Mouse (Mus musculus) gastrocnemius, postnatal 36 days (tissue): ENCODE data around the gene Map2k4. TPM values are rescaled to one million over a fixed set of nuclear protein-coding genes. Genes with fewer than 3 reads are reported as not detected.
A peak's percentile ranks its signal among the peaks of the same experiment; 100 is the strongest.

Experiments used
- DNase-seq, 2 experiments: peaks; one replicate each; pipeline ENCODE4 v3.0.0; 2022
- intact Hi-C: fragments of 180-260 bp; cut with DNase I; formaldehyde crosslinking; loops from one replicate; pipeline ENCODE4 v1.15.1; 2025
- long read RNA-seq, 2 experiments: library from polyadenylated mRNA; stranded (forward); transcript quantifications; one replicate each; pipeline ENCODE4 v2.0.0; 2021
- total RNA-seq, 2 experiments: library from RNA; stranded (reverse); gene quantifications; 2 replicates each; pipeline ENCODE4 v1.2.3; 2021

Map2k4 gene
- 10 to 100 TPM; 66.3 to 66.9 TPM for total RNA-seq
- long read RNA-seq, experiment 1, transcript Map2k4-201 (11 exons, 3,695 nt) = major isoform, 11 of 16 reads
- long read RNA-seq, experiment 1, partial matches to known transcripts = 2 of 16 reads
- long read RNA-seq, experiment 1, other reads (novel, unspliced or antisense) = 3 of 16 reads
- long read RNA-seq, experiment 2, transcript Map2k4-201 (11 exons, 3,695 nt) = major isoform, 9 of 27 reads
- long read RNA-seq, experiment 2, partial matches to known transcripts = 1 of 27 reads
- long read RNA-seq, experiment 2, other reads (novel, unspliced or antisense) = 17 of 27 reads

- peak; percentile 89 to 91 for DNase-seq
- intact Hi-C loops = loop anchor here (10.0 kb wide), 1 partner anchor 53 kb away; no protein-coding TSS in a partner anchor
Measured at GRCm38 (mm10) chr11:65788154-65788553, at the start of gene Map2k4. TSS of gene Map2k4 (minus strand) at chr11:65788297.

GRCm38 (mm10) chr11:65824556-65824955 lies 36.5 kb upstream of the Map2k4 start:
- no peak for DNase-seq
- intact Hi-C loops = no loop called here

GRCm38 (mm10) chr11:65820877-65821276 lies 32.8 kb upstream of the Map2k4 start:
- DNase-seq = peak in 1 of 2 experiments; percentile 44
- intact Hi-C loops = no loop called here

- no peak for DNase-seq
- intact Hi-C loops = no loop called here
Measured at GRCm38 (mm10) chr11:65820280-65820679, 32.2 kb upstream of the Map2k4 start.

GRCm38 (mm10) chr11:65818193-65818592 lies 30.1 kb upstream of the Map2k4 start:
- DNase-seq = no peak
- intact Hi-C loops = no loop called here

- intact Hi-C loops = no loop called here
- DNase-seq = no peak
Measured at GRCm38 (mm10) chr11:65816237-65816636, 28.1 kb upstream of the Map2k4 start.

- DNase-seq = no peak
- intact Hi-C loops = no loop called here
Measured at GRCm38 (mm10) chr11:65814381-65814780, 26.3 kb upstream of the Map2k4 start.

- intact Hi-C loops = no loop called here
- no peak for DNase-seq
Measured at GRCm38 (mm10) chr11:65812088-65812487, 24.0 kb upstream of the Map2k4 start.

GRCm38 (mm10) chr11:65807601-65808000 lies 19.5 kb upstream of the Map2k4 start:
- intact Hi-C loops = no loop called here
- no peak for DNase-seq

- peak; percentile 76 to 84 for DNase-seq
- intact Hi-C loops = no loop called here
Measured at GRCm38 (mm10) chr11:65806909-65807504, 18.9 kb upstream of the Map2k4 start, which contains the start of gene Zkscan6. TSS of gene Zkscan6 (plus strand) at chr11:65807175.

GRCm38 (mm10) chr11:65806321-65806904 lies 18.3 kb upstream of the Map2k4 start:
- intact Hi-C loops = no loop called here

GRCm38 (mm10) chr11:65801899-65802298 lies 13.8 kb upstream of the Map2k4 start:
- DNase-seq = no peak
- intact Hi-C loops = no loop called here

More at GRCm38 (mm10) chr11:65806321-65806904, 18.3 kb upstream of the Map2k4 start:
- DNase-seq = no peak

- intact Hi-C loops = no loop called here
- DNase-seq = no peak
Measured at GRCm38 (mm10) chr11:65795896-65796295, 7.8 kb upstream of the Map2k4 start.

GRCm38 (mm10) chr11:65794428-65795219 lies 6.5 kb upstream of the Map2k4 start:
- no peak for DNase-seq
- intact Hi-C loops = no loop called here

GRCm38 (mm10) chr11:65787421-65788151 lies 511 bp downstream of the Map2k4 start:
- intact Hi-C loops = loop anchor here (10.0 kb wide), 1 partner anchor 53 kb away; no protein-coding TSS in a partner anchor
- DNase-seq = no peak

GRCm38 (mm10) chr11:65786160-65786559 lies 1.9 kb downstream of the Map2k4 start:
- DNase-seq = no peak
- intact Hi-C loops = loop anchor here (10.0 kb wide), 1 partner anchor 51 kb away; no protein-coding TSS in a partner anchor

- DNase-seq = no peak
- intact Hi-C loops = loop anchor here (10.0 kb wide), 1 partner anchor 47 kb away; no protein-coding TSS in a partner anchor
Measured at GRCm38 (mm10) chr11:65781596-65781995, 6.5 kb downstream of the Map2k4 start.

GRCm38 (mm10) chr11:65779578-65779977 lies 8.5 kb downstream of the Map2k4 start:
- intact Hi-C loops = no loop called here

GRCm38 (mm10) chr11:65779066-65779465 lies 9.0 kb downstream of the Map2k4 start:
- no peak for DNase-seq
- intact Hi-C loops = no loop called here

More at GRCm38 (mm10) chr11:65779578-65779977, 8.5 kb downstream of the Map2k4 start:
- DNase-seq = no peak

GRCm38 (mm10) chr11:65777810-65778209 lies 10.3 kb downstream of the Map2k4 start:
- intact Hi-C loops = no loop called here
- no peak for DNase-seq
